Mouse (Mus musculus) brown adipose tissue, adult 24 weeks (tissue): Measurements from ENCODE around the gene Dthd1. TPM values are rescaled to one million over a fixed set of nuclear protein-coding genes. Genes with fewer than 3 reads are reported as not detected.

ENCODE experiments used
- H3K27ac ChIP-seq: fragments of 200-500 bp; replicated peaks from 2 replicates; pipeline ENCODE4 v1.5.1; 2012; ENCODE audit warnings: low read depth, mild to moderate bottlenecking, low read length
- H3K4me1 ChIP-seq: fragments of 200-500 bp; 2 replicates; pipeline ENCODE4 v1.6.1; 2012; ENCODE audit warnings: low read length, mixed read lengths; ENCODE audit not compliant: control insufficient read depth, insufficient read depth, insufficient read length
- H3K4me3 ChIP-seq: fragments of 200-500 bp; 2 replicates; pipeline ENCODE4 v1.5.1; 2012; ENCODE audit warnings: low read depth, mild to moderate bottlenecking, low read length, moderate library complexity; ENCODE audit not compliant: insufficient read depth
- polyA plus RNA-seq: library from polyadenylated mRNA; stranded (reverse); fragments of >200 nt; gene quantifications from 2 replicates; pipeline ENCODE4 v1.2.4, GENCODE M21; 2012; ENCODE audit not compliant: missing spikeins, insufficient read depth, insufficient read length

The Dthd1 gene
- polyA plus RNA-seq, 1 experiment: not detected

- Histone ChIP-seq H3K4me1 (no peaks in the 10 kb centered on the region), H3K27ac (no peak overlapping the region)
These were observed 29.5 kb downstream of the Dthd1 start for GRCm38 (mm10) chr5:62842955-62843730.

DNA sequence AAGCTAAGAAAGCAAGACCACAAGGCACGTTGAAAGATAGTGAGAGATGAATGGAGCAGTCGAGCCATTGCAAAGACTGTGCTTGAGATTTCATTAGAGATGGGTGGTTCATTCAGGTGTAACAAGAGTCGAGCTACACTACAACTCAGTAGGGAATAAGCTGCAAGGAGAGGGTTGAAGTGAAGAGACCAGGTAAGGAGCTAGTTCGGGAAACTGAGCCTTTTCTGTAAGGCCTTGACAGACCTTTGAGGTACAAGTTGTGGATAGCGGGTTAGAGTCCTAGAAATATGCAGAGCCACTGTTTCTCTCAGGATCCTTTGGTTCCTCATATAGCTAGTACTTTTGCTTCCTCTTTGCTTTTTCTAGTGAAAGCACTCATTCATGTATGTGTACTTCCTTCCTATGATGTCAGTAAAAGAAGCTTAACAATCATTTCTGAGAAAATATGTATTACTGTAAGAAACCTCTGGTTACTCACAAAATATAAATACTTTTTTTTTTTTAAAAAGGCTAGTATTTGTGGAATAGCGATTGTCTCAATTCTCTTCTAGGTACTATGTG, 33.0 kb downstream of the Dthd1 start:
- no peak overlapping the region for H3K4me3 ChIP-seq
- no peak overlapping the region for H3K27ac ChIP-seq
- no peaks in the 10 kb centered on the region for H3K4me1 ChIP-seq

More at GRCm38 (mm10) chr5:62842955-62843730, 29.5 kb downstream of the Dthd1 start:
- no peak overlapping the region for H3K4me3 ChIP-seq

DNA sequence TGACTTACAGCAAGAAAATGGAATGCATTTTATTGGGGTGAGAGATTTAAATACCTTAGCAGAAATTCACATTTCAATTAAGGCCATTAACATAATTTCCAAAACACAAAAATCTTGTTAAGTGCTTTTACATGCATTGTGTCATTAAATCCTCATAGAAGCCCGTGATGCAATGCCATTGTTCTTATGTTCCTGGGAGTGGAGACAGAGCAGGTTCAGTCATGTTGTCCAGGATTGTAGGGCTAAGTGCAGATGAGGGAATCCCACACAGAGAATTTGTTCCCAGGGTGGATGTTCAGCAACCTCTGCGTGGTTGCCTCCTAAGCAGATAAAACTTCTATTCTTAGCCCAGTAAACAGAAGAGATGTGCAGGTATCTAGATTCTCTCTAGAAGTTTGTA, 37.7 kb downstream of the Dthd1 start:
- Histone ChIP-seq H3K4me3 (peak overlapping the region; percentile 34; the same call in 1 of the 2 replicates), H3K4me1 (no peaks in the 10 kb centered on the region), H3K27ac (peak overlapping the region; percentile 83)

DNA sequence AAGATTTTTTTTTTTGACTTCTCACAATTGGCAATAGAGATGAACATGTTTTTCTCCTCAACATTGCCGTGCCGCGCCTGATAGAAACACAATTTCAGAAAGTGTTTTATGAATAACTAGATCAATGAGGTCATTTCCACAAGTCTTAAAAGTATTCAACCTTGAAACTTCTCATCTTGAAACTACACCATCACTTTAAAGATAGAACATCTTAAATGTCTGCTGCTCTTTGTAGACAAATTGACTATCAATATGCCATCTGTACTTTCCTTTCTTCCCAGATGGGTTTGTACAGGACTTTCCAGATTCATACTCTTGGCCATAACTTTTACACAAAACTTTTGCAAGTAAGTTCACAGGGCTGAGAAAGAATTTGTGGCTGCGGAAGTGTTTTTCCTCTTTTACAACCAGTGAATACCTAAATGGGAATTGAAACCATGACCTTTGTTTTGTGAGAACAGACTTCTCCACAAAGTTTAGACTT, 40.8 kb downstream of the Dthd1 start:
- Histone ChIP-seq H3K27ac (no peak overlapping the region), H3K4me3 (no peak overlapping the region), H3K4me1 (peaks cover 2% of the 10 kb centered on the region; the same call in 1 of the 2 replicates)

- Histone ChIP-seq H3K4me3 (no peak overlapping the region), H3K4me1 (peaks cover 2% of the 10 kb centered on the region; the same call in 1 of the 2 replicates), H3K27ac (no peak overlapping the region)
These were observed 43.9 kb downstream of the Dthd1 start for GRCm38 (mm10) chr5:62857502-62857901.

- no peak overlapping the region for H3K4me3 ChIP-seq
- no peak overlapping the region for H3K27ac ChIP-seq
- peaks cover 2% of the 10 kb centered on the region; the same call in 1 of the 2 replicates for H3K4me1 ChIP-seq
These were observed 44.7 kb downstream of the Dthd1 start for GRCm38 (mm10) chr5:62858282-62858681.

DNA sequence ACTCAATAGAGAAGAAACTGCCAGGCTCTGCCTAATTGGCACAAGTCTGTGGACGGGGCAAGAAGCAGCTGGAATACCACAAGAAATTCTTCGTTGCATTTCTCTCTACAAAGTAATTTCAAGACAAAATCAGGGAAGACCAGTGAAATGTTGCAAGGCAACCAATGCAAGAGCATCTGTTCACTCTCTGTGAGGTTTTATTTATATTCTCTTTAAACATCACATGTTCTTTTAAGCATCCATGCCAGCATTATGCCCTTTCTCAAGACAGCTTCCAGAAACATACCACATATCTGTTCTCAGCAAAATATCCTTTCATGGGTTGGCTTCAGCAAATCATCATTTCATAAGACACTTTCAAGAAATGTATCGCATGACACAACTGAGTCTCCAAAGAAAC, 50.7 kb downstream of the Dthd1 start:
- no peaks in the 10 kb centered on the region for H3K4me1 ChIP-seq

GRCm38 (mm10) chr5:62867003-62867402, 53.4 kb downstream of the Dthd1 start:
- Histone ChIP-seq H3K27ac (no peak overlapping the region), H3K4me3 (no peak overlapping the region), H3K4me1 (no peaks in the 10 kb centered on the region)

More for the DNA sequence above, 50.7 kb downstream of the Dthd1 start:
- Histone ChIP-seq H3K4me3 (no peak overlapping the region), H3K27ac (no peak overlapping the region)

GRCm38 (mm10) chr5:62879530-62879929, 65.9 kb downstream of the Dthd1 start:
- Histone ChIP-seq H3K27ac (no peak overlapping the region), H3K4me3 (no peak overlapping the region), H3K4me1 (no peaks in the 10 kb centered on the region)

GRCm38 (mm10) chr5:62895326-62895725, 81.7 kb downstream of the Dthd1 start:
- Histone ChIP-seq H3K27ac (no peak overlapping the region), H3K4me1 (no peaks in the 10 kb centered on the region), H3K4me3 (no peak overlapping the region)

DNA sequence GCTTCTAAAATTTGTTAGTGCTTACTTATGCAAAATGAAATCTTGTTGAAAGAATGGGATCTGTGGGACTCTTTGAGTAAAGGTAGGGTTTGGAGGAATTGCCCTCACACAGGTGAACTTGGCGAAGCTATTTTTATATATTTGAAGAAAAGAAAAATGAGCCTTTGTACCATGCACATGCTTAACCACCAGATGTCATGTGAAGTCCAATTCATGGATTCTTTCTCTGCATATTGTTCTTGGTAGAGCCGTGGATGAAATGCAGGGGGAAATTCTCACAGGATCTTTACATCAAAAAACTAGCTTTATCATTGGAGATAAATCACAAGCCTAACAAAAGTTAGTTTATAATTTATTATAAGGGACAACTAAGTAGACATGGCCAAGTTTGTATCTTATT, 93.3 kb downstream of the Dthd1 start:
- H3K4me1 ChIP-seq: no peaks in the 10 kb centered on the region
- no peak overlapping the region for H3K27ac ChIP-seq
- no peak overlapping the region for H3K4me3 ChIP-seq

DNA sequence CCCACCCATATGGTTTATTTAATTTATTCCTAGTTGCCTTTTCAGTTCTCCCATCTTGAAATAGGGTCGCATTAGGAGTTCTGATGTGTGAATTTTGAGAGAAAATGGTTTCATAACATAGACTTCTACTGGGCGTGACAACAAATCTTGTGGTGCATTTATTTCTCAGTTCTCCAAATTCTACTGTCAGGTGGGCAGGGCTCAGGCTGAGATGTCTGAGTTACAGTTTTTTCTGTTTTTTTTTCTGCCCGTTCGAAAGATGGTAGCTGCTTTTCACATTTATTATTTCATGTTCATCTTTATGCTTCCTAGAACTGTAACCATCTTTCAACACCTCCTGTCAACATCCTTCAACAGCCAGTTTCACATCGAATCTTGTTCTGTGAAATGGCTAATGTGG, 95.5 kb downstream of the Dthd1 start:
- Histone ChIP-seq H3K27ac (no peak overlapping the region), H3K4me3 (no peak overlapping the region), H3K4me1 (no peaks in the 10 kb centered on the region)

DNA sequence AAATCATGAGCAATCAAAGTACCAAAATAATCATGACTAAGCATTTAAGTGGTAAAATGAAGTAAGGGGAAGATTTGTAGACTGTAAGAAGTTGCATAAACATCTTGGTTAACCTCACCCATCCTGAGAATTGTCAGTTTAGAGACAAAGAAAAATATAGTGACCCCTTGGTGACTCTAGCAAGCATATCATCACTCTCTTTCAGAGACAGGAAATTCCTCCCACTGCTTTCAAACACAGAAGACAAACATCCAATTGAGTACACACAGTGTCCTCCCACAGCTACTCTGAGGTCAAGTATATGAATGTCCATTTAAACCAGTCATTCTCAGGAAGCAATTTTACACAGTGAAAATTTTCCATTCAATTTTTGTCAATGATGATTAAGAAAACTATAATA, 111.0 kb downstream of the Dthd1 start:
- no peaks in the 10 kb centered on the region for H3K4me1 ChIP-seq
- H3K27ac ChIP-seq: no peak overlapping the region
- H3K4me3 ChIP-seq: no peak overlapping the region
